Mouse (Mus musculus) heart, adult 11 months (tissue): Measurements from ENCODE around the gene Aknad1.

Source experiments
- DNase-seq: peaks from one replicate; pipeline ENCODE4 v3.0.0; 2022

Gene Aknad1

DNA sequence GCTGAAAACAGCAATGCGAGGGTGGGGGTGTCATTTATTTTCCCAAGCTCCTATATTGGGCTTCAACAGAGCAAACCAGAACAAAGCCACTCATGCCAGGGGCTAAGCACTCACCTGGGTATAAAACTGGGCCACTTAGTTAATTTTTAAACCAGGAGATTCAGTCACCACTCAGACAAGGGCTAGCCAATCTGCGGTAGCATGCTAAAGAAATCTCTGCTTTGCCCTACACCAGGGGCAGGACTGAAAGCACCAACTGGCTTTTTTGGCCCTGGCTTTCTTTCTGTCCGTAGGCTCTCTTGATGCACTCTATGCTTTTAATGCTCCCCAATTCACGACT is 49.0 kb downstream of the Aknad1 start:
- DNase-seq = no peak

DNA sequence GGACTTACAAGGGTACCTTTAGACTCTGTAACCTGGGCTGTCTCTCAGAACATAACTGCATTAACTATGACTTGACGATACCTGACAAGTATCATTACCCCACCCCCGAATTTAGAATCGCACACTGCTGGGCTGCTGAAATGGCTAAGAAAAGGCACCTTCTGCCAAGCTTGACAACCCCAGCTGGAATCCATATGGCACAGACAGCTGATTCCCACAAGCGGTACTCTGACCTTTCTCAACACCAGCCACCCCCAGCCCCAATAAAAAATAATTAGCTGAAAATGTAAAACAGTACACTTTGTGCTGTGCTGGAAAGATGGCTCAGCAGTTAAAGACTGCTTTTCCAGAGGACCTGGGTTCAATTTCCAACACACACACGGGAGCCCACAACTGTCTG is 49.8 kb downstream of the Aknad1 start:
- DNase-seq = peak; percentile 30

- peak; percentile 21 for DNase-seq
Observed at GRCm38 (mm10) chr3:108790499-108790898, 51.0 kb downstream of the Aknad1 start.

DNA sequence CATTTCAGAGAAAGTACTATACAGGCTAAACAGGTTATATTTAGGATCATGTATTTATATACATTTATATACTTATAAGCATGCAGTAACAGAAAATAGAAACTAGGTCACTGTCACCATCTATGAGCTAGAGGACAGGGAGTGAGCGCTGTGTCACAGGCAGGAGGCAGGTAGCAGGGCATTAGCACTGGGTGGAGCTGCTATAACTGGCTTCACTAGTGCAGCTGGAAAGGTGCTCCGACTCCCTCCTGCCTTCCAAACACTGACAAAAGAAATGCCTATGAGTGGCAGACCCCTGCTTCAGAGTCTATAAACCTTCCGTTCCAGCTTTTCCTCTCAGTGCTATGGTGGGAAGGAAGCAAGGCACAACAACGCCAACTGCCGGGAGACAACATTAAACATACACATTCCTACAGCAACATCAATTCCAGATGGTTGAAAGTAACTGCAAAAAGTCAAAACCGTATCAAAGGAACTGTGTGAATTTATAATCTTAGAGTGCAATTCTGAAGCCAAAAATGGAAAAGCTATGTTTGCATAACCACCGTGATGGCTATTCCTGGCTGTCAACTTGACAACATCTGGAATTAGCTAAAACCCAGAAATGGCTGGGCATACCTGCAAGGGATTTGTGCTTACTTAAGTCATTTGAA is 51.7 kb downstream of the Aknad1 start:
- peak; percentile 37 for DNase-seq

DNA sequence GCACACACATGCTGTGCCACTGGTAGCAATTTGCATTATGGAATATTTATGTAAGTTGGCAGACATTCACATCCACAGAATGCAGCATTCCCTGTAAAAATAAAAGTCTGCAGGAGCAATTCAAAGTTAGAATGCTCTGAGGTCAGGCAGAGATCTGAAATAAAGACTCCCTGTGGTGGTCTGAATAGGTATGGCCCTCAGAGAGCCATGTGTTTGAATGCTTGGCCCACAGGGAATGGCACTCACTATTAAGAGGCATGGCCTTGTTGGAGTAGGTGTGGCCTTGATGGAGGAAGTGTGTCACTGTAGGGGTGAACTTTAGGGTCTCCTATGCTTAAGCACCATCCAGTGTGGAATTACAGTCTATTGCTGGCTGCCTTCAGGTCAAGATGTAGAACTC is 53.0 kb downstream of the Aknad1 start:
- DNase-seq = peak; percentile 64

GRCm38 (mm10) chr3:108794780-108795179 is 55.3 kb downstream of the Aknad1 start:
- DNase-seq = peak; percentile 31

- DNase-seq = peak; percentile 15
Observed at GRCm38 (mm10) chr3:108795554-108796299, 56.3 kb downstream of the Aknad1 start.

GRCm38 (mm10) chr3:108796386-108796785 is 56.9 kb downstream of the Aknad1 start:
- peak; percentile 52 for DNase-seq

DNA sequence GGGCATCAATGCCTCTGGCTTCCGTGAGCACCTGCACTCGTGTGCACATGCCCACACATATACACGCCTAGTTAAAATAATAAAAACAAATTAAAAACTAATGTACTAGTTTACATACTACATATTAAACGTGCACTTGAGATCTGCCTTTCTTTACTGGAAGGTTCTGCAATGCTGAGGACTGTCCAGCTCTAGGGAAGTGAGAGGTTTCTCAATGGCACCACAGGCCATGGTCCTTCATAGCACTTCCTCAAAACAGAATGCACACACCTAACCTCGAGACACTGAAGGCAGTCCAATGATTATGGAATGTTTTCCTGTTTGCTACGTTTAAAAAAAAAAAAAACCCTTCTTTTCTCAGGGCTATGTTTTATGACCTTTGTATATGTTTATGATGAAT is 58.3 kb downstream of the Aknad1 start:
- peak; percentile 76 for DNase-seq

DNA sequence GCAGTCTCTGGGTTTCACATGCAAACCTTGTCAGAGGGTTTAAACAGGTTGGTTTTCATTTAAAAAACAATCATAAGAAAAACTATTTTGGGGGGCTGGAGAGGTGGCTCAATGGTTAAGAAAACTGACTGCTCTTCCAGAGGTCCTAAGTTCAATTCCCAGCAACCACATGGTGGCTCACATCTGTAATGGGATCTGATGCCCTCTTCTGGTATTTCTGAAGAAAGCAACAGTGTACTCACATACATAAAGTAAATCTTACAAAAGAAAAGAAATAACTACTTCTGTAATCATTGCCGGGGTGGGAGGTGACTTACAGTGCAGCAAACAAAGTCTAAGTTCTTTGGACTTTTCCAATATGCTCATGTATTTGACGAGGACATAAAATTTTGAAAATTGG is 58.9 kb downstream of the Aknad1 start:
- DNase-seq = peak; percentile 17

GRCm38 (mm10) chr3:108805622-108806021 is 66.2 kb downstream of the Aknad1 start:
- DNase-seq = no peak

- peak; percentile 62 for DNase-seq
Observed at GRCm38 (mm10) chr3:108810747-108811263, 71.3 kb downstream of the Aknad1 start.

DNA sequence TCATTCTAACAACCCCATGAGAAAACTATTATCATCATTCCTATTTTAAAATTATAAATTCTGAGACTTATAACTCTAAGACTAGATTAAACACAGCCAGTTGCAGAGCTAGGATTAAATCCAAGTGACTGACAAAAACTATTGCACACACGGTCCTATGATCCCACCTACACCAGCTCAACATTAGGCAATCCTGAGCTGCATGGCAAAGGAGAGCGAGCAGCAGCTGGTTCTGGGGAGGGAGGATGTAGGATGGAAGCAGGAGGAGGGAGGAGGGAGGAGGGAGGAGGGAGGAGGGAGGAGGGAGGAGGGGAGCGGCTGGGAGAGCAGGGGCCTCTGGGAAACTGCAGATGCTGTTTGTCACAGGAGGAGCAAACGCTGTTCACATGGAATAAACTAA is 76.2 kb downstream of the Aknad1 start:
- no peak for DNase-seq

DNA sequence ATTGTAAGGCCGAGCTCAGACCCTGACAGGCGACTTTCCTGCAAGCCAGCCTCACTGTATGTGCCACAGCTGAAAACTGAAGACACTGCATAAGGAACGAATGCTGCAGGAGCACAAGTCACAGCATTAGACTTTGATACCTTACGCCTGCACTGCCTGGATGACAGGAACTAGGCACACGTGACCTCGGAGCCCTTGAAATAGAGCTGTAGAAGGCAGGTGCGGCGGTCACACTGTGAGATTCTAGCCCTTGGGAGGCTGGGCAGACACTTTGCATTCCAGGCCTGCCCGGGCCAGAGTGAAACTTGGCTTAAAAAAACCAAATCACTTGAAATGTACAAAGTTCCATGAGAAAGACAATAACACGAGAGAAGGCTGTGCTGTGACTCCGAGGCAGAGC is 91.0 kb downstream of the Aknad1 start:
- DNase-seq = peak; percentile 86

GRCm38 (mm10) chr3:108831750-108832149 is 92.3 kb downstream of the Aknad1 start:
- DNase-seq = peak; percentile 79
